Mouse (Mus musculus) layer of hippocampus, postnatal 36 days (tissue): ENCODE results near the gene Havcr1. TPM values are rescaled to one million over a fixed set of nuclear protein-coding genes. Genes with fewer than 3 reads are reported as not detected.

Source experiments
- total RNA-seq, 2 experiments: library from RNA; stranded (reverse); gene quantifications; 2 replicates each; pipeline ENCODE4 v1.2.3; 2021

The Havcr1 gene
- total RNA-seq, 2 experiments from 2014 or later: not detected

Other genes with a start within 250 kb of the Havcr1 start
- gene Gm12169, start 210.9 kb upstream of the Havcr1 start, total RNA-seq: not detected
- not detected for gene BC053393, start 163.5 kb upstream of the Havcr1 start, total RNA-seq
- gene Dppa1, start 105.8 kb upstream of the Havcr1 start, total RNA-seq: not detected
- gene Timd2, start 28.0 kb upstream of the Havcr1 start, total RNA-seq: not detected
- gene Timd4, start 75.7 kb downstream of the Havcr1 start, total RNA-seq: not detected